Mouse (Mus musculus): ENCODE data around the gene Gm12184. TPM values are rescaled to one million over a fixed set of nuclear protein-coding genes. Genes with fewer than 3 reads are reported as not detected.
A peak's percentile ranks its signal among the peaks of the same experiment; 100 is the strongest.
"Not testable (repeated sequence)": the region's sequence is repeated elsewhere in the genome, so short reads cannot be mapped to it uniquely, and the experiment has no call there.

Gene Gm12184
- polyA plus RNA-seq (2017; shearing (Covaris generic)) = 1 to 10 TPM in 1 of 2 experiments, under 1 TPM in 1; 0.92 to 4.1 TPM

DNA sequence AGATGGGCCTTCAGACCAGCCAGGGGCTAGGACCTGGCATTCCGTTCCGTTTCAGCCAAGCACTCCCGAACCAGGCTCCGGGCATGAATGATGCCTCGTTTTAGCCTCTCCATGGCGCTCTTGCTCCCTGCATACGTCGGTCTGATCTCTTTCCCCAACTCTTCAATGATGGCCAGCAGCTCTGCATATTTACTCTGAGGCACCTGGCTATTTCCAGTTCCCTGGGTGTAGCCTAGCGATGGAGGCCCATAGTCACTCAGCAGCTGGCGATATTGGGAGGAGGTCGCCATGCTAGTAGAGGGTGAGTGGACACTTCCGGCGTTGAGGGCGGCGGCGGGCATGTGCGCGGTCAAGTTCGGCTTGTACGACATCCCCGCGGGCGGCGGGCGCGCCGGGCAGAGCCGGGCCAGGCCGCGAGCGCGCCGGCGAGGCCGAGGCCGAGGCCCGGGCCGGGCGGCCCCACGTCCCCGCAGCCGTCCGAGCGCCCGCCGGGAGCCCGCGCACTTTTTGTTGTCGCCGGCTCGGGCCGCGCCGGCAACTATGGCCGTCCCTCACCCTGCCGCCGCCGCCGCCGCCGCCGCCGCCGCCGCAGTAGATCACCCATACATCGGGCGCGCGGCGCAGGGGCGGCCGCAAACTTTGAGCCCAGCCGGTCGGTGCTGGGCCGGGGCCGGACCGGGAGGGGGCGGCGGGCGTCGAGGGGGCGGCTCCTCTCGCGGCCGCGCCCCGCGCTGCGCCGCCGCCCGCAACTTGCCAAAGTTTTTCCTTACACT lies at the start of gene Gm12184, which contains the start of gene Trim7:
Gm12184 (minus strand) TSS at position 677 of the 773 bp plus-strand sequence.
Trim7 (plus strand) TSS at position 162 of the 773 bp plus-strand sequence.
- ATAC-seq = peak; percentile 21

DNA sequence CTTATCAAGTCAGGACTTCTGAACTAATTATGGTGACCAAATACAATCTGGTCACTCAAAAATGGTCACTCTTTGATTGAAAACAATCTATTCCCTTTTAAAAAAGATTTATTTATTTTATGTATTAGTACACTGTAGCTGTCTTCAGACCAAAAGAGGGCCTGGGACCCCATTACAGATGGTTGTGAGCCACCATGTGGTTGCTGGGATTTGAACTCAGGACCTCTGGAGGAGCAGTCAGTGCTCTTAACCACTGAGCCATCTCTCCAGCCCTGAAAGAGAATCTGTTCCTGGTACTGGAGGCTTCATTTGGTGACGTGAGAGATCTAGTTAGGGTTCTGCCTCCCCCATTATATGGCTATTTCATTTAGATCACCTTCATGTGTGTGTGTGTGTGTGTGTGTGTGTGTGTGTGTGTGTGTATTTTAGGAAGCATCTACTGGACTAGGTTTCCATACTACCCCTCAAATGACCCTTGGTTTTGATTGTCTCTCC lies 48.9 kb upstream of the Gm12184 start:
- ATAC-seq = not testable (repeated sequence)

DNA sequence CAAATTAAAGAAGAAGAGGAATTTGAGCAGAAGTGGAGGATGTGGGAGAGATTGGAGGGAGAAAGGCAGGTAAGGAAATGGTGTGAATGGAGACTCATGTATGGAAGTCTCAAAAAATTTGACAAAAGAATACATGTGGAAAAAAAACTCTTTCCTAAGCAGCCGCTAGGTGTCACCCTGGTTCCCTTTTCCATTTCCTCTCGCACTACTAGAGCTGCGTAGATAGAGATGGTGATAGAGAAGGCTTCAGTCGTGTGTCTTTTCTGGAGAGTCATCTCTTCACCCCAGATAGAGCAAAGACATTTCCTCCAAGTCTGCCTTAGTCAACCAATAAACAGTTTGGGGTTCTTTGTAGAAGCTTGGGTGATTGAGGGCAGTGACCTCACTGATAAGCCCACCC lies 48.0 kb upstream of the Gm12184 start:
- peak; percentile 68 for ATAC-seq

DNA sequence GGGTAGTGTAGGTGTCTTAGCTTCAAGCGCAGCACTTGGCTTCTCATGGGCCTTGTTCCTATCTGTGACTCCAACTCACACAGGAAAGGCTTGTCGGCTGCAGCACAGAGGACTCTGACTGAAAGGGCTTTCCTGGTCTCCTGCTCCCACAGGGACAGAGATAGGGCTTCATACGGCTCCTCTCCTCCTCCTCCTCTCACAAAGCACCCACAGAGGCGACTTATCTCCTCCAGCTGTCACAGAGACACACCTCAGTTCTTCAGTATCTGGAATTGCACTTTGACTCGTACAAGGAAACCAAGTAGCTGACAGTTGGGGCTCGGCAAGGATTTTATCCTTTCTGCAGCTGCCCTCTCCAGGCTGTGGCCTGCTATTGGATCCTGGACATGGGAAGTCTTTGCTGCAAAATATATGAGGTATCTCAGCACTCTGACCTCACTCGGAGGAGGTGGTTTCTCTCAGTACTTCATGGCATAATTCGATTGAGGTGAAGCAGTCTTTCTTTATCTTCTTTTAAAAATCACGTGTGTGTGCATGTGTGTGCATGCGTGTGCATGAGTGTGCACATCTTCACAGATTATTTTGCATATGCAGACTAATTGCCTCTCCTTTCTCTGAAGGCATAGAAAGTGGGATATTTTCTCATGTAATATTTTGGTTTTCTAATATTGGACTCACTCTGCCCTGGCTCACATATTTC lies 47.3 kb upstream of the Gm12184 start:
- ATAC-seq = no peak

DNA sequence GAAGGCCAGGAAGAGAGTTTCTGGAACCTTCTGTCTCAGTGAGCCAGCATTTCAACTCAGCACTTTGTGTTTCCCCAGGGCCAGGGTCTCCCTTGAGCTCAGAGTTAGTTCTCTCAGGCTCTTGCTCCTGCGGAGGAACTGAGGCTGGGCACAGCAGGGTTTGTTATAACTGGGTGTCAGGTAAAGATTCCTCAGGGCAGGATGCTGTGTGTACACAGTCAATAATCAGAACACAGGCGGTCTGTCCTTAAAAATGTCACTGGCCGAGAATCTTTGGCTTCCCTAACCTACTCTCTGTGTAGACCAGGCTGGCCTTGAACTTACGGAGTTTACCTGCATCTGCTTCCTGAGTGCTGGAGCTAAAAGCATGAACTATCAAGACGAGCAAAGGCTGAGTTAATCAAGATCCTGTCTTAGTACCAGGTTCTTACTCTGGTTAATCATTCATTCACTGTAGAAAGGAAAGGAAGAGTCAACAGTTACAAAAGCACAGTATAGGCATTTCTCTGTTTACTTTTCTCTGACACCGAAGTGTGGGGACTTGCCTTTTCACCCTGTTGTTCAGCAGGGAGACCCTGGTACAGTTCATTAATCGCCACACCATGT lies 46.3 kb upstream of the Gm12184 start:
- no peak for ATAC-seq

DNA sequence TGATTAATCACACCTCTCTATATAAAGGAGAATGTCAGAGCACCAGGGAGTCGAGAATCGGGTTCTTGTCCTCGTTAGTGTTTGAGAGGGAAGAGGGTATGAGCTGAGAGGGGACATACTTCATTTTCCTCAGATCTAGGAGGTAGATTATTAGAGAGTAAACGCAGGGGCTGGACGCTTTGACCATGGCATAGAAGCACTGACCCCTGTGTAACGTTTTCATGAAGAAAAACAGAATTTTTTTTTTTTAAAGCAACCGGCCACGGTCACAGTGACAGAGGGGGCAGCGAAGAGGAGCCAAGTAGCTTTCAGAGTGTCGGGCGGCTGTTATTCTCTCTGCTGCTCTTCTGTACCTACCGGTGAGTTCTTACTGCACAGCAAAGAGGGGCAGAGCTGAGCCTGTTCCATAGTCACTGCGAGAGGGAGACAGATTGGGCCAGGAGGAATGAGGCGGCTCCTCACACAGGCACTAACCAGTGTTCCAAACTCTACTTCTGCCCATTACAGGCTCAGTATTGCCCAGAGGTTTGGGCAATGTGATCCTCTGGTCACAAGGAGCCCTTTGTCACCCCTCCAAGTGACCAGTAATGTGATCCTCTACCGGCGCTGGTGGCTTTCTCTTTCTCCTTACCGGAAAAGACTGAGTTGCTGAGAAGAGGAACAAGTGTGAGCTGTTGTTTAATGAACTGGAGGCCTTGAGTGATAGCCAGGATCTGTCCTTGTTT lies 45.5 kb upstream of the Gm12184 start:
- ATAC-seq = peak; percentile 12

DNA sequence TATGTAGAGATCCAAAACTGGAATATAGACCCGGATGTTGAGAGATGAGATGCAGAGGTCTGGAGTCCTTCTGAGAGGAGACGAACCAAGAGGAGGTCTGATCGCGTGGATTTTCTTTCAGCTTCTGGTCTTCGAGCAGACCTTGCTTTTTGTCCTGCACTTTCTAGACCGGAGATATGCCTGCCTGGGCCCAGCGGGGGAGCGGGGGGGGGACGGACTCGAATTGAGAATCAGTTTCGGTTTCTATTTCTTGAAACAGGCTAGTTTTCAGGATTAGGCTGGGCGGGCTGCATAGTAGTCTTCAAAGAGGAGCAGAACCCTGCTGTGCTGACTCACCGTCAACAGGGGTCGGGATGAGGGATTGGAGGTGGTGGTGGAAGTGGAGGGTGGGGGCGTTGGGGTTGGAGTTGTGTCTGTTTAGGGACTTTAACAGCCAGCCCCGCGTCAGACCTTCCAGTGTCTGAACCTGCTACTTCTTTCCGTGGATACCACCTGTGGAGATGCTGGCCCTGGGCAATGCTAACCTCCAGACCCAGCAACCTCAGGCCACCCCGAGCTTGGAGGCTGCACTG lies 44.8 kb upstream of the Gm12184 start, which contains the start of gene Irgm1:
Irgm1 (minus strand) TSS at position 483 of the 572 bp plus-strand sequence.
- ATAC-seq = peak; percentile 77

DNA sequence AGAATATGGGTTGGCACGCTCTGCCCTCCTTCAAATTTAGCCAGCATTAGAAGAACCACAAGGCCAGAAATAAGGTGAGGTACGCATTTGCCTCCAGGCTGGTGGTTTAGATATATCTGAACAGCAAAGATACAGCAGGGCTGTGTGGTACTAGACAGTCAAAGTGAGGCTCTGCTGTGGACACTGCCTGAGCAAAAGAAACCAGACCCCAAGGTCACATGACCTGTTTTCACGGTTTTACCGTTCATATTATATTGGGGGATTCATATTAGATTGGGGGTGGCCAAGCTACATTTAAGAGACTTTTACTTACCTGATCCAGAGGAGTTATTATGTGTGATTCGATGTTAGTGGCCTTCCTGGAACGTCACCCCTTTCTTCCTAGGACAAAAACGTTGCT lies 44.3 kb upstream of the Gm12184 start:
- ATAC-seq = no peak

DNA sequence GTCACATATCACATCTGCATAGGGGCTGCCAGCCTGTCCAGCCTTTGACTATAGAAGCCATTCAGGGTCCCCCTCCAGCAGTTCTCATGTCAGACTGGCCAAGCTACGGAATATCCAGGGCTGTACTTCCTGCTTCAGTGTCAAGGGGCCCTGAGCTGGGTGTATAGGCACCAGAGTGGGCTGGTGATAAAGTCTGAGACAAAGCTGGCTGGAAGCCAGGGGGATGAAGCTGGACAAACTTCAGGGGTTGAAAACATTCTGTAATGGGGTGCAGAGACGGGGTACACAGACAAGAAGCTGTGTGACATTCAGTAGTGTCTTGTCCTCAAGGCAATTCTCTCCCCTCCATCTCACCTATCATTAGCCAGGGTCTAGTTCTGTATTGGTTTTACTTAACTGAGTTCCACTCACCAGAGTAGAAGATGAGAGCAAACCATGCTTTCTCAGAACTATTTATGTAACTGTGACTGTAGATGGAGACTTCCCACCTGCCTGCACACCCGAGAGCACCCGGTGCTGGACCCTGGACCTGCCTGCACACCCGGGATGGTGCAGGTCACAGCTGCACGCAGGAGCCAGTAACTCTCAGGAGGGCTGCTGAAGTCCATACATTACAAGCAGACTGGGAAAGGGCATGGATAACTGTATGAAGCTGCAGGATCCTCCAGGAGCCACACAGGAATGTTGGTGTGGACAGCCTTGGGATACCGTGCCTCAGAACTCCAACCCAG lies 43.1 kb upstream of the Gm12184 start:
- no peak for ATAC-seq

DNA sequence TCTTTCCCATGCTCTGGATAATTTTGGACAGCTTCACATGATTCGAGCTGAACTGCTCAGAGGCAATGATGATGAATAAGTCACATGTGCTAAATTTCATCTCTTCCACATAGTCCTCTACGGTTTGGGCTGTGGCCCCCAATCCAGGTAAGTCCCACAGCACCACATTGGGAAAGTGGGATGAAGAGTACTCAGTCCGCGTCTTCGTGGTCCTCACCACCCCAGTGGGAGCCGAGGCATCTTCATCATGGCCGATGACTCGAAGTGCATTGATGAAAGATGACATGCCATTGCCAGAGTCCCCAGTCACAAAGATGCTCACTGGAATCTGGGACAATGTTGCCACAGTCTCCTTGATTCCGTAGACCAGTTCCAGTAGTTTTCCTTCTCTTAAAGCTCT lies 40.0 kb upstream of the Gm12184 start:
- no peak for ATAC-seq

DNA sequence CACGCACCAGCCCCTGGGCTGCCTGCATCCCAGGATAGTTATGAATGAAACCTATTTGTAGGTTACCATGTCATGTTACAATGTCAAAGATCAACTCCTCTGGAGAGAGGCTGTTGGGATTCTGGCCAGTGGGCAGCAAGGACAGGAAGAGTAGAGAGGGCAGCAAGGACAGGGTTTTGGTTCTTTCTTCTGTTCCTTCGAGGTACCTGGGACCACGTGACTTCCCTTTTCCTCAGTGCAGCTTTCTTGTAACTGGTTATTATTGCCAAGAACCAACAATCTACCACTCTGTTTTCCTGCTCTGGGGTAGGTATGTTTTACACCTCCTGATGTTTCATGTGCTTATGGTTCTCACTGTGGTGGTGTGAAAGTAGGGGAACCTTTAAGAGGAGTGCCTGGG lies 37.4 kb upstream of the Gm12184 start:
- no peak for ATAC-seq

DNA sequence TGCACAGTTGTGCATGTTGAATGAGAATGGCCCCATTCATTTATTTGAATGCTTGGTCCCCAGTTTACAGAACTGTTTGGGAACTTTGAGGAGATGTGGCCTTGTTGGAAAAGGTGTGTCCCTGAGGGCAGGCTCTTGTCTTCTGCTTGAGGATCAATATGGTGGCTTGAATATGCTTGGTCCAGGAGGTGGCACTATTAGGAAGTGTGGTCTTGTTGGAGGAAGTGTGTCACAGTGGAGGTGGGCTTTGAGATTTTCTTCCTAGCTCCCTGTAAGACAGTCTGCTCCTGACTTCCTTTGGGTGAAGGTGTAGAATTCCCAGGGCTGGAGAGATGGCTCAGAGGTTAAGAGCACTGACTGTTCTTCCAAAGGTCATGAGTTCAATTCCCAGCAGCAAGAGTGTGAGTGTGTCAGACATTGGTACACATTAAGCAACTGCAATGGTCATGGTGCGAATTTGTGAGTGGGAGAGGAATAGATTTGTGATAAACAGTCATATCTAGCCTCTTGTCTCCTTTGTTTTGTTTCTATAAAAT lies 36.4 kb upstream of the Gm12184 start:
- ATAC-seq = no peak

DNA sequence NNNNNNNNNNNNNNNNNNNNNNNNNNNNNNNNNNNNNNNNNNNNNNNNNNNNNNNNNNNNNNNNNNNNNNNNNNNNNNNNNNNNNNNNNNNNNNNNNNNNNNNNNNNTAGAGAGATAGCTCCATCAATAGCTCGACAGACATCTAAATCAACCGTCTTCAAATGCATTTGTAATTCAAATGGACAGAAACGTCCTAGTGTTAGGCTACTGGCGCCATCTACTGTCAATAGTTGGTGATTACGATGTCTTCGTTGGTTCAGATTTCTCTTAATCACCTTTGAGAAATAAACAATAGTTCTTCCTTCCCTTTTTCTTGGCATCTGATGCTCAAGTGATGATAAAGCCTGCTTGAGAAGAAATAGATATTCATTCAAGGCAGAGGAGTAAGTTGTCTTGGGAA lies 32.6 kb upstream of the Gm12184 start:
- ATAC-seq = peak; percentile 24

DNA sequence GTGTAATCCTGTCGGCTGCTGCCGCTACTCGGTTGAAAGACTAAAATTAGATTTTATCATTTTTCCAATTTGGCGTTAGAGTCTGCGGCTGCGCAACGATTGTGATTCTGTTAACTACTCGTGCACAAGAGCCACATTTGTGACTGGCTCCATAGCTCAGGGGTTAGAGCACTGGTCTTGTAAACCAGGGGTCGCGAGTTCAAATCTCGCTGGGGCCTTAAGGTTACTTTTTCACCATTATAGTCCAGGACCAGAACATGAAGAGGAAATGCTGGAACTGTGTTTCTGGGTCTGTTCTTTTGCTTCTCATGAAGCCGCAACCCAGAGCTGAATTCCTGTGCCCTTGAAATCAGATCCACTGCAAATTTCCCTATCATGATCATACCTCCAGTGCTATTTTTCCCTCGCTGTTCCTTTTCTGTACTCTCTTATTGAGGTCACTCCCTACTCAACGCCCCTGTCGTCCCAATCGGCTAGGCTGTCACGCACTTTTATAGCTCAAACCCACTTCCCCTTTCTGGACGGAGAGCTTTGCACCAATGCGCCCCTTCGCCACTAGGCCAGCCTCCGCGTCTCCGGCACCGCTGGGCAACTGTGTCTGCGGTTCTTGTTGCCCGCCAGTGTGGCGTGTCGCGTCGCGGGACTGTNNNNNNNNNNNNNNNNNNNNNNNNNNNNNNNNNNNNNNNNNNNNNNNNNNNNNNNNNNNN lies 27.2 kb upstream of the Gm12184 start:
- ATAC-seq = peak; percentile 53

DNA sequence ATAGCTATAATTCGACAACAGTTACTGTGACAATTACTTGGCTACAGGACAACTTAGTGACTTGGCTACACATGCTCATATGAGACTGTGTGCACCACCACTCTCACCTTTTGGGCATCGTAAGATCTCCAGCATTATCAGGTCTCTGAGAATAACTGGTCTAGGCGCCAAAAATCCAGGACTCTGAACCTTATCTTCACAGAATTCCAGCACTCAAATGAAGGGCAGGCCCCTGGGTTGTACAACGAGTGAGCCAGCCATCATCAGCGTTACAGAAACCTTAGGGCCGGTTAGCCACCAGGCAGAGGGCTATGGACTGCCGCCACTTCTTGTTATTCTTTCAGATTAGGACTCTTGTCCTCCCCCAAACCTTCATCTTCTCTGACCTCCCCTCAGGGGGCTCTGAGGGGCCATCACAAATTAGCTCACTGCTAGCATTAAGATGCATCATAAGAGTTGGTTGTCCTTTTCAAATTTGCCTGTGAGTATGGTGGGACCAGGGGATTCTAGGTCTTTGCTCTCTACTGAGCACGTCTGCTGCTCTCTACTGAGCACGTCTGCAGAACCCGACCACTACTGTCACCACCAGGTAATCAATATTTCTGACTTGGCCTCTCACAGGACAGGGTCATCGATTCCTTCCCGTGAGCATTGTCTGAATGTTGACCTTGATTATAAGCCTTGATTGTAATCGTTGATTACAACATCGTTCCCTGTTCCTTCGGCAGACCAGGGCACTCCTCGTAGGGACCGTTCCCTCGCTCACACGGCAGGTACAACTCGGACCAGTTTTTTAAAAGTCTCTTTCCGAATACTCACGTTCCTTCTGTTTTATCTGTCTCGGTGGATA lies 26.4 kb upstream of the Gm12184 start:
- ATAC-seq = peak; percentile 0

DNA sequence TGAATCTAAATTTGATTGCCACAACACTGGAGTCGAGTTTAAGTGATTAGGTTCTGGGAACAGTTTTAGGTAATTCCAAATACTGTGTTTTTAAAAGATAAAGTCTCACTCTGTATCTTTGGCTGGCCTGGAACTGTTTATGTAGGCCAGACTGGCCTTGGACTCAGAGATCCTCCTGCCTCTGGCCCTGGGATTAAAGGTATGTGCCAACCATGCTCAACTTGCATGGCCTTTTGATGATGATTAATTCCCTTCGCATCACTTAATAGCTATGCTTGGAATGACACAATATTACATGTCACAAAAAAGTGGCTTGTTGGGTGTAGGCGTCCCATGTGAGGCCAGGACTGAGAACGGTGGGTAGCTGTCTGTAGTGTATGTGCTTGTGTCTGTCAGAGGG lies 25.7 kb upstream of the Gm12184 start:
- ATAC-seq = no peak

DNA sequence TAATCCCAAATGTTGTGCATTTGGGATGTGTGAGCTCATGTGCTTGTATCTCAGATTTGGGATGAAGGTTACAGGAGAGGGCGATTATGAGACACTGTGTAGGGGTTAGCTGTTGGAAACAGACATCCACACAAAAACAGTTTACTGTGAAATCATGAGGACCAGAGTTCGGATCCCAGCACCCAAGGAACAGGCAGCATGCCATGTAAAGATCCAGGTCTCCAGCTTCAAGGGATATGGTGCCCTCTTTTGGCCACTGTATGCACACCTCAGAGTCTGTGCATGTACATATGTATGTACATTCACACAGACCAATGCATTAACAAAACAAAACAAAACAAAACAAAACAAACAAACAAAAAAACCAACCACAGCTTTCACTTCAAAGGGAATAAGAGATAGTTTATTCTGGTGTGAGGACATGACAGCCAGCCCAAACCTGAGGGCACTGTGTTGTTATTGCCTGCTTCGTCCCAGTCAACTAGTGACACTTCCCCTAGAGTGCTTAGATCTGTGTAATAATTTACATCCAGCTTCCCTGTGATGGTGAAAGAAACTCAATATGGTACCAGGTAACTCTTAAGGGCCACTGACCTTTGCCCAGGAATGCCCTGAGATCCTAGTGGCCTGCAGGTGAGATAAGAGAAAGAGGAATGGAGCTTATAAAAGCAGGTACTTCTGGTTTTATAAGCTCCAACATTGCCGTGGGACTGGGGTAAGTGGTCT lies 25.0 kb upstream of the Gm12184 start:
- ATAC-seq = no peak

DNA sequence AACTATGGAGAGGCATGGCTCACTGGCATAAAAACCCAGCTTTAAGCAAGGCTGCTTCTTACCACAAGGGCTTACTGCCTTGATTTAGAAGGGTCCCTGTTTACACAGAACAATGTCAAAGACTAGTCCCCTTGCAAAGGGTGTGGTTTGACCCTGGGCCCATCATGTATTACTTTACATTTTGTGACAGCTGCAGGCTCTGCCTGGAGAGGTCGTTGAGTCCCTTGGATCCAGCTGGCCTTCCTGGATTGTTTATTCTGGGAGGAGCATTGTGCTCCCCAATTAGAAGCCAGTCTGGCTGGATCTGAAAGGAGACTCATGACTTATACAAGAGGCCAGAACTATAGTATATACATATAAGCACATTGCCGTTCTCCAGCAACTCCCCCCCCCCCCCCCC lies 23.8 kb upstream of the Gm12184 start:
- ATAC-seq = no peak

DNA sequence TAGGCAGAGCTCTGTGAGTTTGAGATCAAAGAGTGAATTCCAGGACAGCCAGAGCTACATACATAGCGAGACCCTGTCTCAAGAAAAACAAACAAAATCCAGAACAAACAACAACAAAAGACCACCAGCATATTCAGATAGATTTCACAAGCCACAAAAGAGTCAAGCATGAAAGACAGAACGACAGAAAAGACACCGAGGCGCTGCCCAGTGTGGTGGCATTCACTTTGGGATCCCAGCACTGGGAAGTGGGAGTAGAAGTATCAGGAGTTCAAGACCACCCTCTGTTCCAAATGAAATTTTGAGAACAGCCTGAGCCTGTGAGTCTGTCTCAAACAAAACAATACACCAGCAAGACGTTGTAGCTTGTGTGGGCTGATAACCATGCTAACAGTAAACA lies 20.4 kb upstream of the Gm12184 start:
- no peak for ATAC-seq

Measured in CD4-positive, CD25-positive, alpha-beta regulatory T cell, adult 4 months (primary cell).